ENCODE assay signal across 9 mouse cellular contexts in the genomic region with DNA sequence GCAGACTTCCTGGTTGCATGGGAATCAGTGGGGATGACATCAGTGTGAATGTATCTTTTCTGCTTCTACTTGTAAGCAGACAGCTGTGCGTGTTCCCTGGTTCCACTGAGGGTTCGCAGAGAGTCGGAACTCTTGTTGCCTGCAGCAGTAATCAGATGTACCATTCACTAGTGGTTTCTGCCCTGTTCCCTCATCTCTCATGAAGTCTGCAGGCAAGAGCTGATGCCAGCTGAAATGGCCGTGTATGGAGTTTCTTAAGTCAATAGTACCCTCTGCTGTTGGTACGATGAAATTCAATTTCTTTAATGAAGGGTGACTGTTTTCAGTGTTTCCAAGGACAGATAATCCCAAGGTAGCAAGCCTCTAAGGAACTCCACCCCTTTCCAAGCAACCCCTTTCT. TPM values are rescaled to one million over a fixed set of nuclear protein-coding genes. Genes with fewer than 3 reads are reported as not detected.
A peak's percentile ranks its signal among the peaks of the same experiment; 100 is the strongest.
DNase-seq lines count a peak whose midpoint lies in the region; ATAC-seq and TF ChIP-seq lines count a peak whose summit lies in the region.
"Had no signal": no experiment of that assay in that cellular context is flagged by ENCODE, and none has a peak within 500 bp of the region (broad histone marks: within the 10 kb centered on the region; RNA-seq: fewer than 3 reads in every experiment).

No protein-coding gene starts in this region.

- no peak overlapping the region for H3K27ac ChIP-seq in lung, embryonic 14.5 days (ENCODE audit: low read depth)
- H3K27ac ChIP-seq in cerebellum, adult 2 months (ENCODE audit: insufficient read depth, low read length) = no peak overlapping the region
- no peak overlapping the region for H3K27ac ChIP-seq in midbrain, embryonic 16.5 days (ENCODE audit: low read length)
- H3K27ac ChIP-seq: liver, embryonic 14.5 days had no signal

- no peaks in the 10 kb centered on the region for H3K27me3 ChIP-seq in lung, embryonic 14.5 days (ENCODE audit: insufficient read depth, low read length)
- H3K27me3 ChIP-seq in cerebellum, adult 2 months (ENCODE audit: control insufficient read depth, insufficient read depth, low read length) = no peaks in the 10 kb centered on the region
- no peaks in the 10 kb centered on the region; the same call in 1 of the 2 replicates for H3K27me3 ChIP-seq in midbrain, embryonic 16.5 days (ENCODE audit: control insufficient read depth, insufficient read depth, low read depth, low read length)

- no peaks in the 10 kb centered on the region for H3K36me3 ChIP-seq in lung, embryonic 14.5 days (ENCODE audit: insufficient read depth)
- no peaks in the 10 kb centered on the region for H3K36me3 ChIP-seq in midbrain, embryonic 16.5 days (ENCODE audit: control insufficient read depth, insufficient read depth, low read length)

- H3K9me3 ChIP-seq in lung, embryonic 14.5 days (ENCODE audit: low read depth, low read length) = no peaks in the 10 kb centered on the region
- no peaks in the 10 kb centered on the region for H3K9me3 ChIP-seq in midbrain, embryonic 16.5 days (replicated peaks; ENCODE audit: control insufficient read depth, low read length, poor library complexity, severe bottlenecking)

- H3K4me1 ChIP-seq in lung, embryonic 14.5 days (ENCODE audit: insufficient read depth) = no peaks in the 10 kb centered on the region
- no peaks in the 10 kb centered on the region for H3K4me1 ChIP-seq in lung, adult 2 months (ENCODE audit: control insufficient read depth, insufficient read depth, low read length)
- no peaks in the 10 kb centered on the region for H3K4me1 ChIP-seq in cerebellum, adult 2 months (ENCODE audit: control insufficient read depth, insufficient read depth, low read length)
- no peaks in the 10 kb centered on the region for H3K4me1 ChIP-seq in midbrain, embryonic 16.5 days (ENCODE audit: control insufficient read depth, insufficient read depth, low read length)

- H3K4me2 ChIP-seq in lung, embryonic 14.5 days = no peak overlapping the region
- H3K4me2 ChIP-seq in midbrain, embryonic 16.5 days (ENCODE audit: low read length) = no peak overlapping the region

- peak; percentile 83 for DNase-seq in lung, embryonic 14.5 days
- DNase-seq in lung, adult 2 months = no peak
- DNase-seq in cerebellum, adult 2 months = peak; percentile 22 to 23
- DNase-seq in frontal cortex, adult 2 months (ENCODE audit: extremely low spot score in 1 of 2, low spot score in 1 of 2) = peak; percentile 27 to 76
- peak; percentile 47 for DNase-seq in layer of hippocampus, adult 9-10 months (ENCODE audit: low spot score)
- DNase-seq in ovary, postnatal 10 days (ENCODE audit: low spot score) = no peak
- DNase-seq in spleen, adult 12 weeks (ENCODE audit: low spot score) = no peak

- WGBS in lung, embryonic 14.5 days = 52% methylated on average over 5 of the region's 5 CpGs
- WGBS in lung, adult 2 months = 44% methylated on average over 5 of the region's 5 CpGs
- WGBS in cerebellum, adult 2 months = 44% methylated on average over 5 of the region's 5 CpGs
- WGBS in midbrain, embryonic 16.5 days = 46% methylated on average over 5 of the region's 5 CpGs

- TF ChIP-seq CTCF in lung, embryonic 14.5 days (IDR thresholded peaks at IDR 0.05; ENCODE audit: low read depth) = peak; percentile 63
- TF ChIP-seq CTCF in lung, adult 2 months (IDR thresholded peaks at IDR 0.05; ENCODE audit: insufficient read depth, low read length) = no peak
- peak; percentile 32; the same call in 1 of the 2 replicates for TF ChIP-seq CTCF in cerebellum, adult 2 months (IDR thresholded peaks at IDR 0.05; ENCODE audit: borderline replicate concordance, insufficient read depth, low read depth, low read length)

- no peak for TF ChIP-seq POLR2A in lung, adult 2 months (IDR thresholded peaks at IDR 0.05; ENCODE audit: borderline replicate concordance, extremely low read depth, low read depth, low read length)
- TF ChIP-seq POLR2A in cerebellum, adult 2 months (IDR thresholded peaks at IDR 0.05; ENCODE audit: borderline replicate concordance, insufficient read depth, low read length) = no peak

- no peak; the same call in 1 of the 2 replicates for ATAC-seq in lung, embryonic 14.5 days (ENCODE audit: insufficient read depth)
- peak; percentile 88 for ATAC-seq in midbrain, embryonic 16.5 days

- H3K4me3 ChIP-seq in lung, embryonic 14.5 days (ENCODE audit: low read depth, low read length) = no peak overlapping the region
- H3K4me3 ChIP-seq in lung, adult 2 months (replicated peaks; ENCODE audit: extremely low read depth, low read depth, low read length) = no peak overlapping the region
- H3K4me3 ChIP-seq in cerebellum, adult 2 months (replicated peaks; ENCODE audit: insufficient read depth, low read depth, low read length) = no peak overlapping the region
- no peak overlapping the region for H3K4me3 ChIP-seq in midbrain, embryonic 16.5 days (ENCODE audit: low read depth, low read length)

- no peak overlapping the region for H3K9ac ChIP-seq in lung, embryonic 14.5 days
- H3K9ac ChIP-seq in midbrain, embryonic 16.5 days (ENCODE audit: low read depth, low read length) = no peak overlapping the region; the same call in 1 of the 2 replicates
- H3K9ac ChIP-seq: liver, embryonic 14.5 days had no signal

RNA-seq across cellular contexts. Expression of a gene that starts 38.4 kb away (rescaled TPM):
- polyA plus RNA-seq in lung, embryonic 14.5 days (2014; fragmentation: Nextera tagmentation; extraction: Ambion mirVana) = 22.9 and 28.4 TPM in 2 replicates
- 26.9 and 31.5 TPM in 2 replicates for polyA plus RNA-seq in lung, adult 2 months (2012; rRNA removed)
- 6.8 and 8.1 TPM in 2 replicates for polyA plus RNA-seq in cerebellum, adult 2 months (2012; rRNA removed)
- polyA plus RNA-seq in frontal cortex, adult 2 months (2012; rRNA removed) = 5.0 and 5.1 TPM in 2 replicates
- polyA plus RNA-seq in midbrain, embryonic 16.5 days (2015; fragmentation: Nextera tagmentation; extraction: Ambion mirVana) = 8.9 and 10.3 TPM in 2 replicates

Comparison
In these comparisons a context has a peak if more than half of its experiments do, and no peak if none do; other contexts are left out.
1. DNase-seq: peak in lung, embryonic 14.5 days (single experiment), cerebellum, adult 2 months (2 of 2), frontal cortex, adult 2 months (2 of 2) and layer of hippocampus, adult 9-10 months (single experiment); none in lung, adult 2 months (single experiment), ovary, postnatal 10 days (single experiment) and spleen, adult 12 weeks (single experiment).